Mouse (Mus musculus): ENCODE results near the gene Gucy2f. TPM values are rescaled to one million over a fixed set of nuclear protein-coding genes. Genes with fewer than 3 reads are reported as not detected.
"Not testable (repeated sequence)": the region's sequence is repeated elsewhere in the genome, so short reads cannot be mapped to it uniquely, and the experiment has no call there.

The Gucy2f gene
- total RNA-seq (2021), result not detected

- no peak for DNase-seq
- intact Hi-C loops (cut with DNase I), result no loop called here
Measured at GRCm38 (mm10) chrX:142196831-142197230, at the start of gene Gucy2f. Gene Gucy2f, minus strand, starts transcription at chrX:142196931.

DNA sequence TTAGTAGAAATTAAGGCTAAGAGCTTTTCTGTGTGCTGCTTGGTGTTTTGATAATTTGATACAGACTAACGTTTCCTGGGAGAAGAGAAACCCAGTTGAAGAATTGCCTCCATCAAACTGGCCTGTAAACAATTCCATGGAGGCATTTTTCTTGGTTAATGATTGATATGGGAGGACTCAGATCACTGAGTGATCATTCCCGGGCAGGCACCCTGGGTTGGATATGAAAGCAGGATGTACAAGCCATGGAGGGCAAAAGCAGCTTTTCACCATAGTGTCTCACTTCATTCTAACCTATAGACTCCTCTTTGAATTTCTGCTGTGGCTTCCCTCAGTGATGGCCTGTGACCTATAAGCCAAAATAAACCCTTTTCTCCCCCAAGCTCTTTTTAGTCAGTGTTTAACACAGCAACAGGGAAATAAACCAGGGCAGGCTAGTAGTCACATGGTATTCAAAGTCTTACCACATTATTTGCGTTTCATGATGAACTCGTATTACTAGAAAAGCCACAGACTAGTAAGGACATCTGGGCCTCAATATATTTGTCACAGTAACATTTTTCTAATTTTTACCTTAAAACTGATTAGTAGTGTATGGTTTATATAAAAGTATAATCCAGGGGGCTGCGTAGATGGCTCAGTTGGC lies 49.1 kb upstream of the Gucy2f start:
- intact Hi-C loops (cut with DNase I), result no loop called here
- DNase-seq, result no peak

- intact Hi-C loops (cut with DNase I), result loop anchor here (2.0 kb wide), 1 partner anchor 78 kb away; no protein-coding TSS in a partner anchor
- no peak for DNase-seq
Measured at GRCm38 (mm10) chrX:142237101-142237500, 40.4 kb upstream of the Gucy2f start.

- intact Hi-C loops (cut with DNase I), result loop anchor here (2.0 kb wide), 1 partner anchor 79 kb away; no protein-coding TSS in a partner anchor
Measured at GRCm38 (mm10) chrX:142236146-142236545, 39.4 kb upstream of the Gucy2f start.

DNA sequence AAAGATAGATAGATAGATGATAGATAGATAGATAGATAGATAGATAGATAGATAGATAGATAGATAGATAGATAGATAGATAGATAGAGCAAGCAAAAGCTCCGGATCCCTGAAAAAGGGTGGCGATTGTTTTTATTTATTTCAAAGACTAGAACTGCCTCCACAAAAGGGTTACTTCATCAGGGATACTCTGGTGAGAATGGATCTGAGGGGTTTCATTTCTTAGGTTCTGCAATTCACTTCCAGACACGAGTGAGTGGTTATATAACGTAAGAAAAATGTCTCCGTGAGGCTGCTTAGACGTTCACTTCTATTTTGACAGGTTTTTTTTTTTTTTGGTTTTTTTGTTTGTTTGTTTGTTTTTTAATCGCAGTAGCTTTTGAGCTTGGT lies 32.0 kb upstream of the Gucy2f start:
- DNase-seq, result no peak
- intact Hi-C loops (cut with DNase I), result loop anchor here (10.0 kb wide), 1 partner anchor 306 kb away; no protein-coding TSS in a partner anchor

More at GRCm38 (mm10) chrX:142236146-142236545, 39.4 kb upstream of the Gucy2f start:
- DNase-seq, result not testable (repeated sequence)

GRCm38 (mm10) chrX:142228055-142228768 lies 31.5 kb upstream of the Gucy2f start:
- intact Hi-C loops (cut with DNase I), result loop anchor here (10.0 kb wide), 1 partner anchor 307 kb away; no protein-coding TSS in a partner anchor
- peak; percentile 66 to 77 for DNase-seq

- intact Hi-C loops (cut with DNase I), result loop anchor here (10.0 kb wide), 1 partner anchor 307 kb away; no protein-coding TSS in a partner anchor
- peak; percentile 11 to 14 for DNase-seq
Measured at GRCm38 (mm10) chrX:142227398-142228054, 30.8 kb upstream of the Gucy2f start.

- no peak for DNase-seq
Measured at GRCm38 (mm10) chrX:142226542-142226941, 29.8 kb upstream of the Gucy2f start, which contains the start of gene Nxt2. Gene Nxt2, plus strand, starts transcription at chrX:142226770.

DNA sequence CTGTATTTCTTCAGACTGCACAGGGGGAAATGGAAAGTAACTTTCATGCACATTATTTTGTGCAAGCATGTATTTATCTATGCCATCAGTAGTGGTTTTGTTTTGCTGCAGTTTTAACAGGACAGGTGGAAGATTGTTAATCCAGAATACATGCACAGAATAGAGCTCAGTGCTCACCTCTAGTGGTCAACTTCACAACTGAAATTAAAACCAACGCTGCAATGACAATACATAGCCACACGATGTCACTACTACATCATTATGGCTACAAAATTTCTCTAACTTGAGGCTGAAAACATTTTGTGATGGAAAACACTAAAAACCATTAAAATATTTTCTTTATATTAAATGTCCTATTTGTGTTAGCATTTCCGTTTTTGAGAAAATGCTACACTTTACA lies 3.6 kb upstream of the Gucy2f start:
- peak; percentile 14 to 18 for DNase-seq
- intact Hi-C loops (cut with DNase I), result loop anchor here (1.0 kb wide), 1 partner anchor 114 kb away; no protein-coding TSS in a partner anchor

More at GRCm38 (mm10) chrX:142226542-142226941, 29.8 kb upstream of the Gucy2f start, which contains the start of gene Nxt2:
- intact Hi-C loops (cut with DNase I), result loop anchor here (10.0 kb wide), 1 partner anchor 308 kb away; no protein-coding TSS in a partner anchor

- intact Hi-C loops (cut with DNase I), result no loop called here
- no peak for DNase-seq
Measured at GRCm38 (mm10) chrX:142195551-142195950, 1.2 kb downstream of the Gucy2f start.

DNA sequence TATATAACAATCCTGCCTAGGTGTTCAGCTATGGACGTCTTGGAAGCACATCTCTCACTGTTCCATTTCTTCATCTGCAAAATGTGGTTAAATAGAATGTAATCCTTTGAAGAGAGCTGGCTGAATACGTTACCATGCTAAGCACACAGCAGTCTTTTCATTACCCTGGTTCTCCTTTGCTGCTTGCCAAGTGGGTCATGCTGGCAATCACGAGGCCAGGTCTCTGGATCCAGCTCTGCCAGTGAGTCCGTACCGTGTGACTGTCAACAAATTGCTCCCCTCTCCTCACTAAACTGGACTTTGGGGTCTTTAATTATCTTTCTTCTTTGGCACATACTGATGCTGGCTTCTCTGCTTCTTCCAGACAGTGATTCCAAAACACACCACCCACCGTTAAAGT lies 2.3 kb downstream of the Gucy2f start:
- DNase-seq, result no peak

DNA sequence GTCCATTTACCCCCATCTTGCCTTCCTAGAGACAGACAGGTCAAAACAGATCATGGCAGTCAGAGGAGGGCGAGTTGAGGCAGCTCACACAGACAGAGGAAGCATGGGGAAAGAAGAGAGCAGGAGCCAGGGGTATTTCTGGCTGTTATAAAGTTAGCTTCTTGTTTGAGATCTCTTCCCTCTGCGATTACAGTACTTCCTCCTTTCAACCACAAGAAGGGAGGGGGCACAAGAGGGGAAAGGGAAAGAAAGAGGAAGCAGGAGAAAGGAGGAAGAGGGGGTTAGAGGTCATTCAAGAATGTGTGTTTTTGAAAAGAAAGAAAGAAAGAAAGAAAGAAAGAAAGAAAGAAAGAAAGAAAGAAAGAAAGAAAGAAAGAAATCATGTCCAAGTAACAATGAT lies 6.4 kb downstream of the Gucy2f start:
- intact Hi-C loops (cut with DNase I), result loop anchor here (5.0 kb wide), 1 partner anchor 718 kb away; the partner anchor contains the start of gene Col4a6
- DNase-seq, result no peak

More for the DNA sequence above, 2.3 kb downstream of the Gucy2f start:
- intact Hi-C loops (cut with DNase I), result loop anchor here (5.0 kb wide), 1 partner anchor 722 kb away; the partner anchor contains the start of gene Col4a6

DNA sequence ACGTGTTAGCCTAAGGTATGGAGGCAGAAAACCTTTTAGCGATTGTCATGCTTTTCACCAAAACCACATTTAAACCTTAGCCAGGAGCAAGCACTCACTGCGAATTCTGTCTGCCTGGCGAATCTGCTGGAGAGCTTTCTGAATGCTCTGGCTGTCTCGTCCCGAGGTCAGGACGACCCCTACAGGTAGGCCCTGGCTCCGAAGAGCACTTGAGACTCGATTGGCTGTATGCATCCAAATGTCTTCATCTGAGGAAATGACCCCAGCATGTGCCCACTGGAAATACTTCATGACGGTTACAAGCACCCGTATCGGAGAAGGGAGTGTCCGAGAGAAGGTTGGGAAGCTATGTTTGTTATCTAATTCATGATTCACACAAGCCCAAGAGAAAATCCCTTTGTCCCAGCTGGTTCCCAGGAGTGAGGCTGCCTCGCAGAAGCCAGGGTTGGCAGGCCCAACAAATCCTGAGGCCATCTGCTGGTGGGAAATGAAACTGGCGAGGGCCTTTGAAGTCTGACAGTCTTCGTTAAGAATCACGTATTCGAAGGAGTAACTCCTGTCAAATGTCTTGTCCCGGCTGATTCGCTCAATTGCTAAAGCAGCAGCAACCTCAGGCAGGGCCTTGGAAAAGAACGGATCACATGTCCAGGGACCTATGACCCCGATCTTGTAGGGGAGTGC lies 7.6 kb downstream of the Gucy2f start:
- DNase-seq, result peak; percentile 7 to 26
- intact Hi-C loops (cut with DNase I), result loop anchor here (5.0 kb wide), 1 partner anchor 977 kb away; no protein-coding TSS in a partner anchor

DNA sequence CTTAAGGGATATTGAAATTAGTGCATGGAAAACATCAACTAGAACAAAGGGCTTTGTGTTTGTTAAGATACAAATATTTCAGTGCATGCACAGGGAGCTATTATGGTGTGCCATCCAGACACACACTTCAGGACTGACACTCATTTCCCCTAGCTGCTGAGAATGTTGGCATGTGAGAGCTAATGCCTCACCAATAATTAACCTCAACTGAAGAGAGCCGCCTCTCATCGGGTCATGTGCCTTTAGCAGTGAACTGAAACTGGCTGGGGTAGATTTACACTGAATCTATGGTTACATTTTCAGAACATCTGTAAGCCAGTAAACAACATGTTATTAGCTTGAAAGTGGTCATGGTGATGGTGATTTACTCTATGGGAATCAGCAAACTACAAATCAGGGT lies 14.7 kb downstream of the Gucy2f start:
- no peak for DNase-seq
- intact Hi-C loops (cut with DNase I), result no loop called here

- DNase-seq, result no peak
- intact Hi-C loops (cut with DNase I), result no loop called here
Measured at GRCm38 (mm10) chrX:142176981-142177380, 19.8 kb downstream of the Gucy2f start.

DNA sequence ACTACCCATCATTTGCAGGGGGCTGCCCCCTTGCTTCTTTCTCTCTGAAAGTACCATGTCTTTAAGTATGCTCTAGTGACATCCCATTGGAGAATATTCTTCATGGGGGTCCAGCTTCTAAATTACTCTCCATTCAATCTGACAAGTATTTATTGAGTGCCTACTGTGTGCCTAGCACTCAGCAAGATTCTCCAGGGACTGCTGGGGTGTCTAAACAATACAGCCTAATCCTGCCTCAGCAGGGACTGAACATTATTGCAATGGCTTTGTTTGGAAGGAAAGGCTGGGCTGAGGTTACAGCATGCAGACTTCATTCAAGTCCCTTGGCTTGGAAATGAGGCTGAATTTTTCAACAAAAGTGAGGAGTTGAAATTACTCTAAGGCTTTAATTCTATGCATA lies 81.0 kb downstream of the Gucy2f start:
- no peak for DNase-seq
- intact Hi-C loops (cut with DNase I), result no loop called here

GRCm38 (mm10) chrX:142111236-142111635 lies 85.5 kb downstream of the Gucy2f start:
- no peak for DNase-seq
- intact Hi-C loops (cut with DNase I), result no loop called here

DNA sequence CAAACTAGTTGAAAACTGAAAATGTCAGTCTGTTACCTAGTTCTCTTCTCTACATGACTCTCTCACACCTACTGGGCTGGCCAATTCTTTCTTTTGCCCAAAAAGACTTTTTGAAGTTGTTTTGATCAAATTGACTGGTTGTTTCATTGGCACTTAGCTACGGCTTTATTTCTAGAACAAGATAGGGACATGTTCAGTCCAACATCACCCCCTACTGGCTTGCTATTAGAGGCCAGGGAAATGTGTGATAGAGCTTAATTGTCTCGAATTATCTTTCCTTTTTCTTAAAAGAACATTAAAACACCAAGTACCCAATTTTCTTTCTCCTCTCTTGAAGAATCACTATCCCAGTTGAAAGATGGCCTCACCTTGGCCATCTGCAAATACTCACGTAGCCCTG lies 99.8 kb downstream of the Gucy2f start:
- DNase-seq, result peak in 1 of 2 experiments; percentile 6
- intact Hi-C loops (cut with DNase I), result loop anchor here (10.0 kb wide), 2 partner anchors 502 to 862 kb away; no protein-coding TSS in a partner anchor

DNA sequence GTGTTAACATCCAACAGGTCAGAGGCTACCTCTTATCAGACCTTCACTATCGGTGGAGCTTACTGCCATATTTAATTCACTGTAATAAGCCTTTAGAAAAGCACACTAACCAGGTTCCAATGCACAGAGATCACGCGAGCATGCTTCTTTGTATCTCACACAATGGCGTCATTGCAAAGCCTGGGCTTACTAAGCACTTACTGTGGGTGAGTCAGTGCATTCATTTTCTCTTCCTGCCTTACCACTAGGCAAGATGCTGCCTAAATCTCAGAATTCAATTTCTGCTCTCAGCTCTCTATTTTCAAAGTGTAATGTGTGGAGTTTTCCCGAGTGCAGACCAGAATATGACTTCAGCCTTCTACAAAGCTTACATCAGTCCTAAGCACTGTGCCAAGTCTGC lies 101.2 kb downstream of the Gucy2f start:
- no peak for DNase-seq
- intact Hi-C loops (cut with DNase I), result loop anchor here (10.0 kb wide), 2 partner anchors 501 to 861 kb away; no protein-coding TSS in a partner anchor

- intact Hi-C loops (cut with DNase I), result no loop called here
- no peak for DNase-seq
Measured at GRCm38 (mm10) chrX:142062585-142062984, 134.1 kb downstream of the Gucy2f start.
